Mouse (Mus musculus): Measurements from ENCODE around the gene Cdhr5. TPM values are rescaled to one million over a fixed set of nuclear protein-coding genes. Genes with fewer than 3 reads are reported as not detected.
"Not testable (repeated sequence)": the region's sequence is repeated elsewhere in the genome, so short reads cannot be mapped to it uniquely, and the experiment has no call there.

Cdhr5 gene
- total RNA-seq, 2 experiments from 2014 or later, result not detected

DNA sequence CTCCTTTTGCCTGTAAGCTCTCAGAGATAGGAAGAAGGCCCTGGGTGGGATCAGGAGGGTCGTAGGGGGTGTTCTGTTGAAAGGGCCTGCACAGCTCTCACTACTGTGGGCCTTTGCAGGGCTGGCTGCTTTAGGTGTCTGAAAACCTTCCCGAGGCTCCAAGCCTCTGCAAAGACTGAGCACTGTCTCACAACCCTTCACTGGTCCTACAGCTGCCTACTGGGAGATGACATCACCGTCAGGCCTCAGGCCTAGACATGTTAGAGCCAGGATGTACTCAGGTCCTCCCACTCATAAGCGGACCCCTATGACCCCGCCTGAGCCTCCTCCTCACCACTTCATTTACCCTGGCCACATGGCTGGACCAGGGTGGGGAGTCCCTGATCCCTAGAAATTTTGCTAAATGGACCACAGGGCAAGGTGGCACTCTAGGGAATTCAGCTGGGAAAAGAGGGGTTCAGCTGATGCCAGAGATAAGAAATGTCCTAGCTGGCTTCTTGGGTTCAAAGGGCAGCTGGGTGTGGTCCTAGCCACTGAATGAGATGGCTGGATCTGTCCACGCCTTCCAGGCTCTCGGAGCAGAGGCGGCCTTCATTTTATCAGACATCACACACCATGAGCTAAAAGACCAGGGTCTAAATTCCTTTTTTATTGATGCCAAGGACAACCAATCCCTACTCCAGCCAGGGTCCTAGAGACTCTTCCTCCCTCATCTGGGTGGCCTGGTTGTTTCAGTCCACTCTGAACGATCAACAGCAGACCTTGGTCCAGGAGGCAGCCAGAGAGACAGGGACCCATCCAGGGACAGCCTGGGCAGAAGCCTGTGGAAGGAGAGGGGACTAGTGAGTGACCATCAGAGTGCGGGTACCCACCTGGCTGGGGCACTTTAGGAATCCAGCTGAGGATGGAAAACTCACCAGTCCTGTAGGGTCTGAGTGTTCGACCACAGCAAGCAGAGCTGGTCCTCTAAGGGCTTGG is 1.4 kb upstream of the Cdhr5 start:
- peak; percentile 17 for DNase-seq

DNA sequence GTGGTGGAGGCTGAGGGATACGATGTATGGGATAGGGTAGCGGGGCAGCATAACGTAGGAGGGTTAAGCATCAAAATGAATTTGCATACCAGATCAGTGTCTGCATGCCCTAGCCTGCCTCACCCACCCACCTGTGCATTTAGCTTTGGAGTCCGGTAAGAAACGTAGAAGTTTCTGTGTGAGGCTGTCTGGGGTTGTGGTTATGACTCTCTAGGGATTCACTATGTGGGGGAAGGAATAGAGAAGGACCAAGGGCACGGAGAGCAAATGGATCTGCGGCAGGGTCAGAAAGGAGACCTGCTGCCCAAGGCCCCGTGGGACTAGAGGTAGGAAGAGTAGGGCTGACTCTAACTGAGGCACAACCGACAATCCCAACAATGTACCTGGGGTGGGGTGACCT is 1.2 kb downstream of the Cdhr5 start:
- DNase-seq, result no peak

DNA sequence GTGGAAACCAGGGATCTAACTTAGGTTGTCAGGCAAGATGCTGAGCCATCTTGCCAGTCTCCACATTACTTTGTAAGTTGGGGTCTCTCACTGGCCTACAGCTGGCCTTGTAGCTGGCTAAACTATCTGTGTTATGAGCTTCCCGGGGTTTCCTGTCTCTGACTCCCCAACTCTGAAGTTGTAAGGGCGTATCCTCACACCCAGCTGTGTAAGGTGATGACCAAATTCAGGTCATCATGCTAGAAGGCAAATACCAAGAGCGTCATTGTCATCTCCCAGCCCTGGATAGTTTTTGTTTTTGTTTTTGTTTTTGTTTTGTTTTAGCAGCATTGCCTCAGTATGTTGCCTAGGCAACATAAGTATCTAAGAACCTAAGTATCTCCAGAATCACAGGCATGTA is 6.0 kb downstream of the Cdhr5 start:
- no peak for DNase-seq

DNA sequence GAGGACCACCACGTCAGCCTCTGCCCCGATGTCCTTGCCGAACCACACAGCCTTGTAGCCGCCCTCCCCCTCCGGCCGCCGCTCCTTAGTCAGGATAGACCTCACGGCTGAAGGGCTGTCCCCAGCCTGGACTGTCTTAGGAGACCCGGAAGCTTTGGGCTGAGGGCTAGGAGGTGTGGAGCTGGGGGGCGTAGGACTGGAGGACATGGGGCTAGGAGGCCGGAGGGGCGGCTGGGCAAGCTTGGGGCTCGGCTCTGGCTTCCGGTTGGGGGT is 7.4 kb downstream of the Cdhr5 start:
- no peak for DNase-seq

DNA sequence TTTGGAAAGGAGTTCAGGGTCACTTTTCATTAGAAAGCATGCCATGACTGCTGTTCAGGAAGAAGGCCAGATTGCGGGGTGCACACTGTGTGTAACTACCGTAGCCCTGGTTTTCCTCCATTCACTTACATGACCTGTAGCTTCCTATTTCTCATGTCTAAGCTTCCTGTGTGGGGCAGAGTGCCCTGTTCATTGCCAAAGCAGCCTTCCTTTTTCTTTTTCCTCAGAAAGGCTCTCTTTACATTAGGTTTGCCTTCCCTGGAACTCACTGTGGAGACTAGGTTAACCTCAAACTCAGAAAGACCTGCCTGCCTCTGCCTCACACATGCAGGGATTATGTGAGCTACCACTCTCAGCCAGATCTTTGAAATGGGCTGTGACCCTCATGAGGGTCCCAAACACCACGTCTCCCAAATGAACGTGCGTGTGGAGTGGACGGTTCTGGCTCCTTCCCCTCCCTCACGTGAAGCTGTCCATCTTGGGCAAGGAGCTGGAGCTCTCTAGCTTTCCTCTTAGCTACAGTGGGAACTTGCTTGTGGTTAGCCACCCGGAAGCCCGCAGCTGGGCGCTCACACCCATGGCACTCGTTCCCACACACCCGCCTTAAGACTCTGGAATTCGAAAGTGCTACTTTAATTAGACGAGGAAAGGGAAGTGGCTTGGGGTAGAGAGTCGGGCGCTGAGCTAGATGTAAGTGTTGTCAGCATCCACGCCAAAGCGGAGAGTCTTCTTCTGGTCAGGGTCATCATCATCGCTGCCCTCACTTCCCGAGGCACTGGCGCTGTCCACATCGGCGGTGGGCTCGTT is 7.9 kb downstream of the Cdhr5 start:
- peak; percentile 10 for DNase-seq

DNA sequence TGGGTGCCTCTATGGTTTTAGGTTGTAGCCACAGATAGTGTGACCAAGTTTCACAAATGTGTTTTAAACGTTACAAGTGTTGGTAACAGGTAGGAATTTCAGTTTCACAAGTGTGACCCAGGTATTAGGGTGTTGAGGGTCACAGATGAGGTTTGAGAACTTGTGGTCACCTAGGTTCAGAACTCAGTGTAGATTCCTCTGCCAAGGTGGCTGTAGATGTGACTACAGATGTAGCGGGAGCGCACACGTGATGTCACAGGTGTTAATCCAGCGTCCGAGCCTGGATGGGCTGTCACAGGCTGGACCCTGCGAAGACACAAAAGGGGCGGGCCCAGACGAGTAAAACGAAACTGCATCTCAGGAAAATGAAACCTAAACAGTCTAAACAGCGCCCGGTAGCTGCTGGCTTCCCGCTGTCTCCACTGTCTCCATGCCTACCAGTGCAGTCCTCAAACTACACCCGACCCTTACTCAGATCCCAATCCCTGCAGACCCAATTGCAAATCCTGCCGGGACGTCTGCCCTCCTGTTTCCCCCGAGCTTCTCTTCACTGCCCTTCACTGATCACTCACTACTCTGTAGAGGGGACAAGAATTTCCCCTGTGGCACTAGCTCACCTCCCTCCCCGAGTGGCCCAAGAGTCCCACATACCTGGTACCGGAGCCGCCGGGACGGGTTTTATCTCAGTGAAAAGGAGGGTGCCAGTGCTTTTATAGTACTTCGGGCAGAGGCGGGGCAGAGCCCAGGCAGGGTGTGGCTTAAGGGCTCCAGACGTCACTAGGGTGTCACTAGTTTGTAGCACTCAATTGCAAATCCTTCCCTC is 10.6 kb downstream of the Cdhr5 start, which contains the start of gene Irf7:
Gene Irf7, minus strand, starts transcription at position 743 of the 823 bp plus-strand sequence.
- peak; percentile 65 for DNase-seq

DNA sequence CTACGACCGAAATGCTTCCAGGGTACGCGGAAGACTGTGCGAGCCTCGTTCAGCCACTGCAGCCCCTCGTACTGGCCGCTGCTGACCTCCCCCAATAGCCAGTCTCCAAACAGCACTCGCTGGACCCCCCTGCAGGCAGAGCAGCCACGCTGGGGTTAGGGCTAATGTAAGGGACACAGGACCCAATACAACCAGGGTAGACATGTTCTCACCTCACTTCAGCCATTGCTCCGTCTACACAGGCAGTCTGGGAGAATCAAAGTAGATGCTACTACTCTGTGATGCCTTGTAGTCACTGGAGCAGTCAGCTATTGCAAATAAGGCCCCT is 11.2 kb downstream of the Cdhr5 start:
- DNase-seq, result no peak

DNA sequence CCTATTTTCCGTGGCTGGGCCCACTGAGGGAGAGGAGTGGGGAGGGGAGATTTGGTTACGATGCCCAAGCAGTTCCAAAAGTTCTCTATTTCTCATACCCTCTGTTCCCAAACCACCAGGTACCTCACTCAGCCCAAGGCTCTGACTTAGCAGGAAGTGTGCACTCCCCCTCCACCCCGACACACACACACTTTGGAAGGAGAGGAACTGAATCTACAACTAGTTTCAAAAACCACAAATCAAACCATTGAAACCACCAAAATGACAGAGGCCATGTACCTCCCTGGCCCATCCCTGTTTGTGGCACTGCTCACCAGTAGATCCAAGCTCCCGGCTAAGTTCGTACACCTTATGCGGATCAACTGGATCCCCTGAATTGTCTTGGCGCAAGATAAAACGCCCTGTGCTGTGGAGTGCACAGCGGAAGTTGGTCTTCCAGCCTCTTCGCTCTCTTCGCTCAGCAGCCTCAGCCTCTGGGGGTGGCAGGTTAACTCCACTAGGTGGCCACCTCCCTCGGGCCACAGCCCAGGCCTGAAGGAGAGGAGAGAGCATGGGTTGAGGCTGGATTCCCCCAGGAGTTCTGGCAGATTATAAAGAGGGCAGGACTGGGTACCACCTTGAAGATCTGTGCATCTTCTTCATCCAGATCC is 11.7 kb downstream of the Cdhr5 start:
- DNase-seq, result peak; percentile 55

DNA sequence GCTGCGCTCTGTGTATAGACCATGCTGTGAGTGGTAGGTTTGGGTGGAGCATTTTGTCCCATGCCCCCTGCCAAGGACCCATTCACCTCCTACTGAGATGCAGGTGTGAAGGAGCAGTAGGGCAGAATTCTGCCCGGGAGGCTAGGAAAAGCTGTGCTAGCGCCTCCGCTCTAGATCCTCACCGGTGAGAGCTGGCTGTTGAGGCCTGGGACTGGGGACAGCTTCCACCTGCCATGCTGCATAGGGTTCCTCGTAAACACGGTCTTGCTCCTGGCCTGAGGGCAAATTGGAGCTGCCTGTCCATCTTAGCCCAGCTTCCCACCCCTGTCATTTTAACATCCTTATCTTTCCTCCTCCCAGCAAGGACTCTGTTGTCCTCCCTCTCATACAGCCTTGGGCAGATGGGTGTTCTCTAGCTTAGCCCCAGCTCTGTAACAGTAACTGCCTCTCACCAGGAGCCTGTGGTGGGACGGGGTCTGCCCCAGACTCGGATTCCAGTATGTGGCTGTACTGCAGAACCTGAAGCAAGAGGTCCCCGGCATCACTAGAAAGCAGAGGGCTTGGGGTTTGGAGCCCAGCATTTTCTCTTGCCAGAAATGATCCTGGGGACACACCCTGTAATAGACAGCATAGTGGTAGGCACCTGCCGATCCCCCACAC is 12.4 kb downstream of the Cdhr5 start:
- no peak for DNase-seq

DNA sequence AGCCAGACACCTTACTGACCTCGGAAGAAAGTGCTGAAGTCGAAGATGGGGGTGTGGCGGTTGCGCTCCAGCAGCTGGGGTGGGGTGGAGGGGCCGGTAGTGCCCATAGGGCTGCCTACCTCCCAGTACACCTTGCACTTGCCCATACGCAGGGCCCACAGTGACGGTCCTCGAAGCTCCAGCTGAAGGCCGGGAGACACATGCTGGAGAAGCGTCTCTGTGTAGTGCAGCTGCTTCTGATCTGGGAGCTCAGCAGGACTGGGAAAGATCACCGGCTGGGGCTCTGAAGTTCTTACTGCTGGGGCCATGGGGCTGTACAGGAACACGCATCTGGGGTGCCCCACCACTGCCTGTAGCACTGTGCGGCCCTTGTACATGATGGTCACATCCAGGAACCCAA is 12.9 kb downstream of the Cdhr5 start:
- DNase-seq, result peak; percentile 8

DNA sequence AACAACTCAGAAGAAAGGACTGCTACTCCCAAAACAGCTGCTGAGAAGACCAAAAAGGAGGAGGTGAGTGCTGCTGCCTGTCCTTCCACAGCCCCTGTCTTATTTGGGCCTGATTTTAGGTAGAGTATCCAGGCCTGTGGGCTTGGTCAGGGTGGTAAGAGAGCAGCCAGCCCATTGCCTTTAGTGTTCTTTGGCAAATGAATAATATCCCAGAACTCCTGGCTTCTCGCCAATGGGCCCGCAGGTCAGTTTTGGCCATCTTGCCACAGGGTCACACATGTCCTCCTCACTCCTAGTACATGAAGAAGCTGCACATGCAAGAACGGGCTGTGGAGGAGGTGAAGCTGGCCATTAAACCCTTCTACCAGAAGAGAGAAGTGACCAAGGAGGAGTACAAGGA is 15.1 kb downstream of the Cdhr5 start:
- no peak for DNase-seq

DNA sequence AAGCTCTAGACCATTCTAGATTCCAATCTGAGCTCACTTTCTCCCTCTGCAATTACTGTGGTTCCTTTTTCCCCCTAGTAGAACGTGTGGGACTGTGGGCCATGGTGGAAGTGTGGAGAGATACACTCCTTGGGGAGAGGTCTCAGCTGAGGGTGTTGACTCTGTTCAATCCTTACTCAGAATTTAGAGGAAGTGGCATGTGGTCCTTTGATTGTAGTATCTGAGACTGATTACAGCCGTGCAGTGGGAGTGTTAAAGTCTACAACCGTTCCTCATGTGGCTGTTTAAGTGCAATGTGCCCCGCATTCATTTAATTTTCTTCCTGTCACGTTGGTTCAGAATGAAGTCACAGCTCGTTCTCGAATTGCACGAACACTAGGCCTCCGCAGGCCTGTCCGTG is 20.4 kb downstream of the Cdhr5 start:
- DNase-seq, result no peak

DNA sequence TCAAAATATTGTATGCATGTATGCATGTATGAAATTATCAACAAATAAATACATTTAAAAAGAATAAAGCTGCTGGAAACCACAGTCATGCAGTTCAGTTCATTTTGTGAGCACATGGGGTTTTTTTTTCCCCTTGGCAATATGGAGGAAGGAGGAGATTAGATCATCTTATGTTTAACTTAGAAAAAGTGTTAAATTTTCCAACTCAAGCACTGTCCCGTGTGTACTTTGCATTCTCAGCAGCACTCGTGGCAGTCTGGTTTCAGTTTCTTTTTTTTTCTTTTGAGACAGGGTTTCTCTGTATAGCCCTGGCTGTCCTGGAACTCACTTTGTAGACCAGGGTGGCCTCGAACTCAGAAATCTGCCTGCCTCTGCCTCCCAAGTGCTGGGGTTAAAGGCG is 26.1 kb downstream of the Cdhr5 start:
- not testable (repeated sequence) for DNase-seq

DNA sequence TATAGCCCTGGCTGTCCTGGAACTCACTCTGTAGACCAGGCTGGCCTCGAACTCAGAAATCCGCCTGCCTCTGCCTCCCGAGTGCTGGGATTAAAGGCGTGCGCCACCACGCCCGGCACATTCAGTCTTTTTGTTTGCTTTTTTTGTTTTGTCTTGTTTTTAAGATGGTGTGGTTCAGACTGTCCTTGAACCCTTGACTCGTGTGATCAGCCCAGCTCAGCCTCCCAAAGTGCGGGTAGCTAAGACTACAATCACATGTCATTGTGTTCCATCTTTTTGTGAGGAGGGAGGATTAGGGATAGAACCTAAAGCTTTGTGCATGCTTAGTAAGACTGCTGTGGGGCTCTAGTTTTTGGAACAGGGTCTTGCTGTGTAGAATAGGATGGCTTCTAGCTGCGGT is 45.0 kb downstream of the Cdhr5 start:
- DNase-seq, result no peak

DNA sequence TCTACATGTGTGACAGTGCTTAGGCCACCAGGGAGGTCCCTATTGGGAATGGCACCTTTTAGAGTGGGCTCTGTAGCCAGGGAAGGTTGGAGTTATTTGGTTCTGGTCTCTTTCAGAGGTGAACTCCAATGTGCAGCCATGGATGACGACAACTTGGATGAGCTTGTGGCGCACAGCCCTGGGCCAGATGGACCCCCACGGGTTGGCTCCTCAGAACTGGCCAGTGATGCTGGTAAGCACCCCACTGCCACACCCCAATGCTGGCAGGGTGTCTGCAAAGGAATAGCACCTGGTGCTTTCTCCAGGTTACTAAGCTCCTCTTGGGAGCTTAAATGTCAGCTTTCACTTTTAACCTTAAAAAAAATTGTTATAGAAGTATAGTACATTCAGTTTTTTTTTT is 45.5 kb downstream of the Cdhr5 start:
- DNase-seq, result no peak

DNA sequence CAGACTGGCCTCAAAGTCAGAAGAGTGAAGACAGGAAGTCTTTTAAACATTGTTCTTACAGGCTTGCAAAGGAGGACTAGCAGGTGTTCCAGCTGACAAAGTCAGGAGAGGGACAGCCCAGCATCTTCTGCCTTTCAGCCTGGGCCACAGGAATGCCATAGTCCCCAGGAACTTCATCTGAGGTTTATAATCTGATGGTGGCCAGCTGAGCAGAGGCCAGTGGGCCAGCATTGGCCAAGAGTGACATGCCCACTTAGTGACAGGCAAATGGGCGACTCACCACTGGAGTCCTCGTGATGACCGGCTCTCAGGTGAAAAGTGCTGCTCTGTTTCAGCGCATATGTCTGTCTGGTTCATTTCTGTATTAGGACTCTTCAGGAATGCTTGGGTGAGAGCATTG is 46.0 kb downstream of the Cdhr5 start:
- no peak for DNase-seq

DNA sequence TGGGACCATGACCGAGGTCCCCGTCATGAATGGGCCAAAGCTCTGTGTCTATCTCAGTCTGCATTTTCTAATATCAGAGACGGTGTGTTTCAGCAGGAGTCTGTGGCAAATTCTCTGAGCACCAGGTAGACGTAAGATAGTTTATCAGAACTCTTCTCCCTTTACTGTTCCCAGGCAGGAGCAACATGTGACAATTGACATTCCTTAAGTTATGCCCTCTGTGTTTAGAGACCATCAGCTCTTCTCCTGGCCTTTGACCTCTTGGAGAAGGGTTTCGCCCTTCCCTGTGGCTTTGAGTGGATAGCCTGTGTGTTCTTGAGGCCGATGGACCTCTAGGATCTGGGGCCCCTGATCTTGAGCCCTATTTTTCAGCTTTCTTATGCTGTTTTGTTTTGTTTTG is 46.9 kb downstream of the Cdhr5 start:
- no peak for DNase-seq

DNA sequence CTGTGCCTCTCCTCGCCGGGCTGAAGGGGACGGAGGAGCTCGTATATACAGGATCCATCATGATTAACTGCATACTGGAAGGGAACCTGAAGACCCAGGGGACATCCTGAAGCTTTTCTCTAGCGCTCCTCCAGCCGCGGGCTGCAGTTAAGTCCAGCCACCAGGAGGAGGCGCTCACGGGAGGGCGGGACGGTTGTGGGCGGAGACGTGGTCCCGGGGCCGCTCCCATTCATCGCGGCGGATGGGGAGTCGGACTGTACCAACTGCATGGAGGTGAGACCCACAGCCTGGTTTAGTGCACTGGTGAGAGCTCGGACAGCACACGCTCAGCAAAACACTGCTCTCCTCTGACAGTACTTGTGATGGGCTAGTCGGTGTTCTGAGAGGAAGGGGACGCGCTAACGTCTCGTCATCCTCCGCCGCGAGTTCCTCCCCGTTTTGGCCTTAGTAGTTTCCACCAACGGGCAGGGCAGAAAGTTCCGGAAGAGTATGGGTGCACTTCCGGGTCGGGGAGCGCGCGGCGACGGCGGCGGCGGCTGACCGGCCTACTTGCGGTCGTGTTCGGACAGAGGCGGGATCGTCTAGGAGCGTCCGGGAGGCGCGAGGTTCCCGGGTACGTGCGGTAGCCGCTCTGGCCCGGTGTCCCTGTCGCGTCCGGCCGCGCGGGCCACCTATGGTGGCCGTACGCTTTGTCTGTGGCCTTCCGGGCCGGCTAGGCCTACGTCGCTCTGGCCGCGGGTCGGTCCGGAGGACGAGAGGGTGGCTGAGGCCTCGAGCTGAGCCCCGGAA is 48.1 kb downstream of the Cdhr5 start, which contains the start of gene Phrf1:
Gene Phrf1, plus strand, starts transcription at position 506 of the 789 bp plus-strand sequence.
- DNase-seq, result peak; percentile 97

DNA sequence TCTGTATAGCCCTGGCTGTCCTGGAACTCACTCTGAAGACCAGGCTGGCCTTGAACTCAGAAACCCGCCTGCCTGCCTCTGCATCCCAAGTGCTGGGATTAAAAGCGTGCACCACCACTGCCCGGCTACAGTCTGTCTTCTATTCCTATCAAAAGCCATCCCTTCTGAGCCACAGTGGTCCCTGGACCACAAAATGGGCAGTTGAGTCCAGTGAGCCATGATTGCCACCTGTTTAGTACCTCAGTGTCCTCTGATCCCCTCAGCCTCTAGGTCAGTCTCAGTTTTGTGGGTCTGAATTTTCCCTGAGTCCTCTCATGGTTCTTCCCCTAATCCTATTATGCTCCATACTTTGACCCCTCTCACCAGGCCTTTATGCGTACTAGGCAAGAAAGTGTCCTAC is 48.8 kb downstream of the Cdhr5 start:
- no peak for DNase-seq

DNA sequence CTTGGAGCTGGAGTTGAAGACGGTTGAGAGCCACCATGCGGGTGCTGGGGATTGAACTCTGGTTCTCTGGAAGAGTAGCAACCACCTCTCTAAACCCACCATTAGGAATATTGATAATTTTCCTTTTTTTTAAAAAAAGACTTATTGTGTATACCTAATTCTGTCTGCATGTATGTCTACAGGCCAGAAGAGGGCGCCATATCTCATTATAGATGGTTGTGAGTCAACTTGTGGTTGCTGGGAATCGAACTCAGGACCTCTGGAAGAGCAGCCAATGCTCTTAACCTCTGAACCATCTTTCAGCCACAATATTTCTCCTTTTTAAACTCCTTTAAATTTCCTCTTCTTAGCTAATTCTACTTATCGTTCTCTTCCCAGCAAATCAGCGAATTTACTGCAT is 50.1 kb downstream of the Cdhr5 start:
- no peak for DNase-seq

DNA sequence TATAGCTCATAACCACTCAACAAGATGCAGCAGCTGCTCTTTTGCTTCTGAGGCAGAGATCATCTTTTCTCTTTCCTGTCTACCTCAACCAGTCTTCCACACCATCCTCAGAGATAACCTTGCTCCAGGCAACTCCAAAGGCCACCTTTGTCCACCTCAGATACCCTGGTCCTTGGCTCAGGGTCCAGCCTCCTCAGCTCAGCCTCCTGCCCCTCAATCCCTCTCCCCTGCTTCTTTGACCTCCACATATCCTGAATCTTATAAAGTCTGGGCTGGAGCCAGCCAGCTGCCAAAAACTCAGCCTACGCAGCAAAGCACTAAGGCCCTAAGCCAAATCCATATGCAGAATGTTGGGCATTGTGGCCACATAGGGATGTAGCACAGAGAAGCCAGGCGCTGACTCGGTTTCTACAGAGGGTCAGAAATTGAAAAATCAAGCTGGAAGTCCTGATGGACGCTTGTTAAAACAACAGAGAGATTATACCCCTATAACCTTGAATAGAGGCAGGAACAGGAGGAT is 53.8 kb downstream of the Cdhr5 start:
- no peak for DNase-seq

All from heart, postnatal 4 days (tissue).